Mouse (Mus musculus) spleen, postnatal 36 days (tissue): Measurements from ENCODE around the gene Olfr453.

Experiments used
- DNase-seq, 2 experiments: peaks; one replicate each; pipeline ENCODE4 v3.0.0; 2022; ENCODE audit warnings: low spot score in 2 of 2, mixed read lengths in 1 of 2

The Olfr453 gene

DNA sequence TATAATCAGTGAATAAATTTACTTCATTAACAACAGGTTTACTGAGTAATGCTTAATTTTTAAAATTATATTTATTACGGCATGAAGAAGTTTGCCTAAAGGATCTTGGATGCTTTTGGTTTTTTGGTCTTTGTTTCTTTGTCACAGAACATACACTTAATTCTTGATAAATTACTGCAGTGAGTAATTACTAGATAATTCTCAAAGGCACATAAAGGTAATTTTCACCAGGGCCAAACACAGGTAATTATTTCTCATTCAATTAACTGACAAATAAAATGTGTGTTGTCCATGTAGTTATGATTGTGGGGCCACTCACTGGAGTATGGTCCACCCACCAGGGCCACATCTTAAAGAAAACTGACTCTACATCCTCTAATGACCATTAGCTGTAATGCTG is at the start of gene Olfr453:
Olfr453 (plus strand) TSS at position 301 of the 400 bp plus-strand sequence.
- DNase-seq = no peak

DNA sequence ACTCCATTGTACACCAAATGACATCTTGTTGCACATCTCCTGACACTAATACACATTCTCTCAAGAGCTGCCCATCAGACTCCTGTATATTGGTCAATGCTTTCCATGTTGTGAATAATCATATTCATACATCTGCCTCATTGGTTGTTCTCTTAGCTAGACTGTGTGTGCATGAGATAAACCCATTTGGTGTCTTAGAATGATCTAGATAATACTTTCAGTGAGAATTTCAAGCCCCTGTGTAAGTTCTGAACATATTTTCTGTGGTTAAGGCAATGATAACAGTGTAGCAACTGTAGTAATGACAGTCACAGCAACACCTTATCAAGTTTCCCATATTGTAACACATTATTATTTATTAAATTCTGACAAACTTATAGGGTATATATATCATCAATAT is 49.4 kb upstream of the Olfr453 start:
- no peak for DNase-seq

DNA sequence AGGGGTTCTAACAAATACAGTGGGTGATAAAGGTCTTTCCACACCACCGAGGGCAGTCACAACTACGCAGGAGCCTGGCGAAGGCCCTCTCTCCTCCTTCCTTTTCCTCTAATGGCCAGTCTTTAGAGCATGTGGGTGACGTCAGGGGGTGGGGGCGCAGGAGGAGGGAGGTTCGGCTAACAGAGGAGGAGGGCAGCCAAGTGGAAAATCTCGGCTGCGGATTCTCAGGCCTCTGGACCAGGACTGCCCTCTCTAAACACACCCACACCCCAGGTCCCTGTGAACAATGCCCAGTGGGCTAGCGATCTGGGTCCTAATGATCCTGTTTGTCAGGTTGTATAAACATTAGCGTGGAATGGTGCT is 47.0 kb upstream of the Olfr453 start:
- DNase-seq = no peak

DNA sequence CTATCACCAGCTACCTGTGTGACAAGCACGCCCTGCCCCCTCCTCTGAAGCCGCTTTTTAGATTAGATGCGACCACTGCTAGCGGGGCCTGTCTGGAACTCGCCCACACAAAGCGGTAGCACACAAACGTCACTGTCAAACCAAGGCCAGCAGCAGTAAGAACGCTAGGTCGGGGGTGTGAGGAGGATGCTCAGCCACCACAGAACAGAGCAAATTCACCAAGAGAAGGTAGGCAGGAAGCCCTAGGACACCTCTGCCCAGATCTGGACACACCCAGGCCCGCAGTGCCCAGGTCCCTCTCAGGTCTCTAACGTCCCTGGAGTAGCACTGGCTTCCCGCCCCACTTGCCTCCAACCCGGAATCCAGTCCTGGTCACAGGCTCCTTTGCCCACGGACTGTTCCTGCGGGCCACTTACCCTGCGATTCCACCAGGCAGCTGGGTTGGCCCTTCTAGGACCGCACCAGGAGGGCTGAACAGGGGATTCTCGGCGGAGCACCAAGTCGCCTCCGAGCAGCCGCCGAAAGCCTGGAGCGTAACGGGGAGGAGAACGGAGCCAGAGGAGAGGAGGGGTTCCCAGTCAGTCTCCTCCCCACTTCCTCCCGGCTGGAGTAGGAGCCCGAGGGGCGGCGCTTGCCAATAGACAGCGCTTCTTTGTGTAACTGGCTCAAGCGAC is 46.5 kb upstream of the Olfr453 start:
- DNase-seq = no peak

DNA sequence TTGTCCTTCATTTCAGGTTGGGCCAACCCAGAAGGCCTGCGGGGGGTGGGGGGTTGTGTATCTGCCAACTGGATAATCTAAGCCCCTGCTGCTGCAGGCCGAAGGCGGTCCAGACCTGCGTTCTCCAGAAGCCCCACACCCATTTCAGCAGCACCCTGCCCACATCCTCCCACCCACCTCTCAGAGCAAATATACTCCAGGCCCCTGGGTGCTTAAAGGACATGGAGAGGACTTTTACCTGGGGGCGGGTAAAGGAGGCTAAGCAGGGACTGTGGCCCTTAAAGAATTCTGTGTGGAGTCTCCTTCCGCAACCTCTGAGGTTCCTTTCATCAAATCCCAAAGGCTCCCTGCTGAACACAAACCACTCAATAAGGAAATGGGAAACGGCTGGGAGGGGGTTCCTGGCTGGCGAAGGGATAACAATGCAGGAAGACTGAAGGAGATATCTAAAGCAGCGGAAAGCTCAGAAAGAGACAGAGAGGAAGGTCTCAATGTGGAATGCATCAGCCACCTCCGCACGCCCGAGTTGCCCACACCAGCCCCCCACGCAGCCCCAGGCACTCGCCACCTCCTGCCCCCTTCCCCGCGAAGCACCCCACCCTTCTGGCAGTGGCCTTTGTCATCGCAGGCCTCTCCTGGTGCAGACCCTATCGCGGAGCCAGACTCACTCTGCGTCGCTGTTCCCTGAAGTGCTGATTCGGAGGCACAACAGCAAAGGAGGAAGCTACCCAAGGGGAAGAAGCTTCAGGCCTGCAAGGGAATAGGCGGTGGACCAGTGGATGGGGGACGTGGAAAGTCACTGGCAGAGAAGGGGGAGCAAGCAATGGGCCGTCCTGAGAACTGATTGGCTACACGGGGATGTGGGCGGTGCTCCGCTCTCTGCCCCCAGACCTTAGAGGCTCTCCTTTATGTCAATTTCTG is 29.6 kb upstream of the Olfr453 start, which contains the start of gene Tcaf1:
Tcaf1 (minus strand) TSS at position 798 of the 921 bp plus-strand sequence.
- no peak for DNase-seq

DNA sequence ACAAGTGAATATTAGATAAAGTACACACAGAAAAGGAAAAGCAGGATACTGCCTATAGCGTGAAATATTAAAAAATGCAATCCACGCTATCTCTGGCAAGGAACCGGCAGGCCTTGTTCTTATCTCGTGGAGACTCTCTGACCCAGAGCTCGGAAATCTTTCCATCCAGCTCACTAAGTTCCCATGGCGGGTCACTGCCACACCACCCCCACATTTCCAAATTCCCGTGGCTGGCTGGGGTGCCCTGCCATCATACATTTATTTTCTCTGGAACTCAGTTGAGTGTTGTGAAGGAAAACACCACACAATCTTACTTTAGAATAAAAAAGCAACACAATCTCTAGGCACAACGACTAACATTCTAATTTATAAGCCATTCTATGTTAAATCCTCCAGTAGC is 24.5 kb upstream of the Olfr453 start:
- DNase-seq = no peak

DNA sequence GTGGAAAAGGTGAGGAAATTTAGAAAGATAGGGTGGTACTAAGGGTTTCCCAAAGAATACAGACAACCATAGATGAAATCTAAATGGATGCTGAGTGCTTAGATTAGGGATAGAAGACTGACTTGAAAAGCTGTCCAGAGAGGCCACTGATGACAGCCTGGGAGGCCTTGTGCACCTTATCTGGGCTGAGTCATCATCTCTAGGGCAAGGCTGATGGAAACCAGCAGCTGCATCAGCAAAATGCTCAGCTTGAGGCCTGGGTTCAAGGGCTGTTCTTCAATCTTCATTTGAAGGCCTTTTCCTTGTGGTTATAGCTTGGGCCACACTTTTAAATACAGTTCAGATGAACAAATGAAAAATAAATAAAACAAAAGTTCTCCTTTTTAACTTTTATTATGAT is 21.2 kb upstream of the Olfr453 start:
- no peak for DNase-seq

DNA sequence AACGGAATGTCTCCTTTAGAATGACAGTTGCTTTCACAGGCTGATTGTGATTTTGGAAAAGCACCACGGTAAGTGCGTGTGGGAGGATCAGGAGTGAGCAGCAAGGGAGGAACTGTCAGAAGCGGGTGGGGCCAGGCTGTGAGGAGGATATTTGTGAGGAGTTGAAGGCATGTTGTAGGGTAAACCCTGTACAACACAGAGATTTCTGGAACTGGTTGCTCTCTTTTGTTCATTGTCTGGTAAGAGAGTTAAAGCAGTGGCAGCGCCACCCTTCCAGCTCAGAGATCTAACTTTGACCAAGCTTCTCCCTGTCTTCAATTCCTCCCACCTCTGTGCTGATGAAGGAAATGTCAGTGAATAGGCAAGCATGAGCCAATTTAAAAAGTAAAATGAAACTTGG is 3.1 kb downstream of the Olfr453 start:
- DNase-seq = no peak

DNA sequence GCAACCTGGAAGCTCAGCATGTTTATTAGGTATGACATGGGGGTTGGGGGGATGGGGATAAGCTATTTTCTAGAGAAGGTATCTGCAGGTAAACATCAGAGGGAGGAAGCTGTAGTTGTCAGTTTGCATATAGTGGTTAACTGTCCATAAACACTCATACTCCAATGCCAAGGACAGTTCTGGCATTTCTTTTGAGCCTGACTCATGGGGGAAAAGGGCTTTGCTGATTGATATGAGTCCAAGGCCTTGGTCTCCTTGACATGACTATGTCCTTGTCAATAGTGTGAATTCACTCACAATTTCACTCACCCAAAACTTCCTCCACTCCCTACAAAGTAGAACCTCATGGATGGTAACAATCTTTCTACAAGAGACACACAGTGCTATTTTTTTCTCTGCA is 8.7 kb downstream of the Olfr453 start:
- DNase-seq = no peak

DNA sequence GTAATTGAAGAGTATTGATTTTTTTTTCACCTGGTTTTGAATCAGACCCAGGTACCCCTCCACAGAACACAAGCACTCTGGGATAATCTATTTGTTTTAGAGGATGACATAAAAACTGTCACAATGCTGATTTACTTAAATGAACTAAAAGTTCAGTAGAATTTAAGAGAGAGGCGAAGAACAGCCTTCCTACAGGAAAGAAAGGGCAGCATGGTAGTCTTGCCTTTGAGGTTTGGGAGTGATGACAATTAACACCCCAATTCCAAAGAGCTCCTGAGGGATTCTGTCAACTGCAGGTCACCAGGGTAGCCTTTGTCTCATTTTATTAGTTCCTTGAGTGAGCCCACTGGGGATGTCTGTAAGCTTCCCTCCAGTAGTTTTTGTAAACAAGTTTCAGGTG is 16.9 kb downstream of the Olfr453 start, which contains the start of gene Olfr38:
Olfr38 (plus strand) TSS at position 301 of the 400 bp plus-strand sequence.
- DNase-seq = no peak

DNA sequence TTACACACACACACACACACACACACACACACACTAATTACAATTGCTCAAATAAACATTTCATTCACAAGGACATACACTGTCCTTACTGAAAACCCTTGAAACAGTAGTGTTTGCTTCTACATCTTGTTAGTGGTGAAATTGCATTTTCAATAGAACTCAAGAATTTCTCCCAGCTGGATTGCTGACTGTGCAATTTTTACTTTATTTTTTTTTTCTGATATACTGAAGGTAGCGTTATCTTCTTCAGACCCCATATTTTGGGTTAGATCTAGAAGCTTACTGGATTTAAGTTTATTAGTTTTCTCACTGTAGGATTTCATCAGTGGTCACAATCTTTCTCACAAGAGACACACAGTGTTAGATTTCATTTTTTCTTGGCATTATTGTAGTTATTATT is 37.9 kb downstream of the Olfr453 start:
- DNase-seq = no peak

DNA sequence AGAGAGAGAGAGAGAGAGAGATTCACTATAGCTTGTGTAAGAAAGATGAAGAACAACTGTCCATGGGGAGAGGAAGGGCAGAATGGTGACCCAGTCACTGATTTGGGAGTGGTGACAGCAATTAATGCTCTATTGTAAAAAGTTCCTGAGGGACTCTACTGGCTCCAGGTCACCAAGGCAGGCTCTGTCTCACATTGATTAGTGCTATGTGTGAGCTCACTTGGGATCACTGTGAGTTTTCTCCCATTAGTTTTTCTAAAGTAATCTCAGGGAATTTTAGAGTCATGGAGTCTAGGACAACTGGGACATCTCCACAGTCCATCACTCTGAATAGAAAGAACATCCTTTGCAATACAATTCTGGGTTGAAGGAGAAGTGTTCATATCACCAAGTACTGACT is 45.6 kb downstream of the Olfr453 start, which contains the start of gene Olfr452:
Olfr452 (plus strand) TSS at position 301 of the 400 bp plus-strand sequence.
- no peak for DNase-seq

DNA sequence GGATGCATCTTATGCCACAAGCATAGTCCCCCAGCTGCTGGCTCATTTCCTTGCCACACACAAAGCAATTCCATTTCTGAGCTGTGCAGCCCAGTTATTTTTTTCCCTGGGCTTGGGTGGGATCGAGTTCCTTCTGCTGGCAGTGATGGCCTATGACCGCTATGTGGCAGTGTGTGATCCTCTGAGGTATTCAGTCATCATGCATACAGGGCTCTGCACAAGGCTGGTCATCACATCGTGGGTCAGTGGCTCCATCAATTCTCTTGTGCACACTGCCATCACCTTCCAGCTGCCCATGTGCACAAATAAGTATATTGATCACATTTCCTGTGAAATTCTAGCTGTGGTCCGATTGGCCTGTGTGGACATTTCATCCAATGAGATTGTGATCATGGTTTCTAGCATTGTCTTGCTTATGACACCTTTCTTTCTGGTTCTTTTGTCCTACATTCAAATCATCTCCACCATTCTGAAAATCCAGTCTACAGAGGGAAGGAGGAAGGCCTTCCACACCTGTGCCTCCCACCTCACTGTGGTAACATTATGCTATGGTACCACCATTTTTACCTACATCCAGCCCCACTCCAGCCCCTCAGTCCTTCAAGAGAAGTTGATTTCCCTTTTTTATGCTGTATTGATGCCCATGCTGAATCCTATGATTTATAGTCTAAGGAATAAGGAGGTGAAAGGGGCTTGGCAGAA is 51.2 kb downstream of the Olfr453 start:
- DNase-seq = no peak

DNA sequence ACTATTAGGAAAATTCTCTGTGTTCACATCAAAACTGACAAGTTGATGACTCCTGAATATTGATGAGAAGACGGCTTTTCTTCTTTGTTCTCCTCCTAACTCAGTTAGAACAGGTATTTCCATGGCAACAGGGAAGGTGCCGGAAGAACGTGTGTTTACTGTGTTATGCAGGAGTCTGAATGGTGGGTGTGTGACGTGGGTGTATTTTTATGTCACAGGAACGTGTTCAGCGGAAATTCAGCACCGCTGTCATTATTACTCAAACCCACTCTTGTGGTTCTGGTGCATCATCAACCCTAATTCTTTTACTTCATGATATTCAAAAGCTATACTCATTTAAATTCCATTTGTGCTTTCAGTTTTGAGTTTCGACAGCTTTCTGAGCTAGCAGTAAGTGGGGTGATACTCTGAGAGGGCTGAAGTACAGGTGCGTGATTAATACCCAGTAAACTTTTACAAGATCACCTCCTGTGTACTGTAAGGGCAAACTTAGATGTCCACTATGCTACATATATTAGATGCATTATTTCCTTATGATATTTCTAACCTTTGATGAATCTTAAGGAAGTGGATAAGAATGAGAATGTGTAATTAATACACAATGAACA is 51.9 kb downstream of the Olfr453 start:
- no peak for DNase-seq

DNA sequence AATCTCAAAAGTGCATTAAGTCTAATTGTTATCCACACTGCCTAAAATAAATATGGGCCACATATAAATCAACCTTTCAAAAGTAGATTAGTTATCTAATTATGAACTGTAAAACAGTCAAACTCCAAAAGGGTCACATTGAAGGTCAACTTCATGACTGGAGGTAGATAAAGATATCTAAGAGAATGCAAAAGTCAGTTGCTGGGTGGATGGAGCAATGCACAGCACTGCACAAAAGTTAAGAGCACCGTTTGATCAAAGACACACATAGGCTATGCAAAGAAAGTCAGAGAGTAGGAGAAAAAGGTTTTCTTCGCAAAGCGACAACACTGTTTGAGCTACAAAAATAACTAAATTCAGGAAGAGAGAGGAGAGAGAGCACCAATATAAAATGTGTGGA is 55.8 kb downstream of the Olfr453 start:
- no peak for DNase-seq
